Mouse (Mus musculus) heart, embryonic 13.5 days (tissue): ENCODE data around the gene Zc2hc1b. TPM values are rescaled to one million over a fixed set of nuclear protein-coding genes. Genes with fewer than 3 reads are reported as not detected.
A peak's percentile ranks its signal among the peaks of the same experiment; 100 is the strongest.

Source experiments
- ATAC-seq: fragments of 200-750 bp; cut with Nextera tagmentation; 2 replicates; pipeline ENCODE4 v1.8.0; 2017; ENCODE audit warnings: moderate TSS enrichment; ENCODE audit not compliant: insufficient number of reproducible peaks, low FRiP score, low TSS enrichment; ENCODE audit errors: extremely low read depth
- H3K27ac ChIP-seq: fragments of 300-500 bp; sonication (generic); replicated peaks from 2 replicates; pipeline ENCODE4 v1.5.1; 2015; ENCODE audit warnings: moderate library complexity, mild to moderate bottlenecking, inconsistent platforms
- H3K27me3 ChIP-seq: fragments of 300-500 bp; sonication (generic); replicated peaks from 2 replicates; pipeline ENCODE4 v1.6.1; 2015; ENCODE audit warnings: mild to moderate bottlenecking, inconsistent platforms
- H3K36me3 ChIP-seq: fragments of 300-500 bp; sonication (generic); 2 replicates; pipeline ENCODE4 v1.6.1; 2015; ENCODE audit warnings: mild to moderate bottlenecking, inconsistent platforms
- H3K4me1 ChIP-seq: fragments of 300-500 bp; sonication (generic); 2 replicates; pipeline ENCODE4 v1.6.1; 2015; ENCODE audit warnings: inconsistent platforms
- H3K4me2 ChIP-seq: fragments of 300-500 bp; sonication (generic); 2 replicates; pipeline ENCODE4 v1.6.1; 2015; ENCODE audit warnings: inconsistent platforms, mild to moderate bottlenecking, moderate library complexity
- H3K4me3 ChIP-seq: fragments of 300-500 bp; sonication (generic); 2 replicates; pipeline ENCODE4 v1.5.1; 2015; ENCODE audit warnings: moderate library complexity, mild to moderate bottlenecking, inconsistent platforms
- H3K9ac ChIP-seq: fragments of 300-500 bp; sonication (generic); 2 replicates; pipeline ENCODE4 v1.6.1; 2015; ENCODE audit warnings: inconsistent platforms, mild to moderate bottlenecking, moderate library complexity
- H3K9me3 ChIP-seq: fragments of 300-500 bp; sonication (generic); 2 replicates; pipeline ENCODE4 v1.6.1; 2016; ENCODE audit warnings: inconsistent platforms
- WGBS: fragments of 180-500 bp; shearing (Covaris S2); methylation state at CpG from one replicate; pipeline ENCODE4 v1.1.7; 2015; ENCODE audit warnings: mixed read lengths; 5-methylcytosine and 5-hydroxymethylcytosine counted together
- polyA plus RNA-seq: library from polyadenylated mRNA; unstranded; fragments of >200 nt; fragmentation: Nextera tagmentation; extraction: Ambion mirVana; gene quantifications from 2 replicates; pipeline ENCODE4 v1.2.1, GENCODE M21; 2015

The Zc2hc1b gene
- polyA plus RNA-seq, 1 experiment from 2014 or later, result not detected

DNA sequence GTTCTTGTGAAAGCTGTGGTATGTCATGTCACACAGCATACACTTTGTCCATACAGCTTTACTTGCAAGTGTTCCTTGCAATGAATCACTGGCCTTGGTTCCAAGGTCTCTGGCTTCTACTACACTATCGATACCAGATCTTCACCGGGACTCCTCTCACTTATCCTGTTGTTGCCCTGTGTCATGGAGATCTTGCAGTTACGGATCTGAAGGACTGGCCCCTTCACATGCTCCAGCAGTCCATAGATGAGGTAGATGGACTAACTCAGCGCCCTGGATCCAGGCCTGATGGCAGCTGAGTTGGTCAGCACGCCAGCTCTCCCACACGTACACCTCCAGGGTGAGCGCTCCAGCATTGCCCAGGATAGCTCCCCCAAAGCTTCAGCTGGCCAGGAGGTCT is 42.5 kb downstream of the Zc2hc1b start:
- Histone ChIP-seq H3K9me3 (no peaks in the 10 kb centered on the region), H3K36me3 (peaks cover 7% of the 10 kb centered on the region; the same call in 1 of the 2 replicates), H3K4me1 (0 out of 2 replicates have a peak, but pooled peaks cover 5% of the 10 kb centered on the region), H3K27ac (no peak overlapping the region), H3K9ac (no peak overlapping the region), H3K27me3 (no peaks in the 10 kb centered on the region), H3K4me3 (no peak overlapping the region), H3K4me2 (no peak overlapping the region)
- no peak for ATAC-seq
- 91% methylated on average over 7 of the region's 7 CpGs for WGBS

DNA sequence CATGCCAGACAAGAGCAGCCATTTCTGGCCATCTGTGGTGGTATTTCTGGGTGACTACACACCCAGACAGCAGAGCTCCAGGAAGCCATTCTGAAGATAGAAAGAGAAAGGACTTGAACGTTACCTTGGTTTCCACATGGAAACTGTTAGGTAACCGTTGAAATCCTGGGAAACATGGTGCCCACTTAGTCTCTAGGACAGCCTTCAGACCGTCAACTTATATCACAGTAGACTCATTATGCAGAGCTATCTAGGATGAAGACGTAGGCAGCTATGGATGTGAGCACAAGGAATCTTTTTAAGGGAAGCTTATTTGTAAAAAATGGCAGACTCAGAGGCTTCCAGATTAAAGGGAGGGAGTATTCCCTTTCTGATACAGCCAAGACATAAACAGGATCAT is 44.0 kb downstream of the Zc2hc1b start:
- Histone ChIP-seq H3K27me3 (no peaks in the 10 kb centered on the region), H3K36me3 (peaks cover 18% of the 10 kb centered on the region), H3K9me3 (no peaks in the 10 kb centered on the region), H3K27ac (no peak overlapping the region), H3K4me2 (no peak overlapping the region), H3K4me3 (no peak overlapping the region), H3K9ac (no peak overlapping the region), H3K4me1 (0 out of 2 replicates have a peak, but pooled peaks cover 5% of the 10 kb centered on the region)
- 74% methylated on average over 4 of the region's 4 CpGs for WGBS
- ATAC-seq, result no peak

- H3K4me2 ChIP-seq, result no peak overlapping the region
- H3K27me3 ChIP-seq, result no peaks in the 10 kb centered on the region
- no peaks in the 10 kb centered on the region for H3K4me1 ChIP-seq
- H3K27ac ChIP-seq, result no peak overlapping the region
- no peaks in the 10 kb centered on the region for H3K9me3 ChIP-seq
- H3K36me3 ChIP-seq, result peaks cover 73% of the 10 kb centered on the region
- no peak overlapping the region for H3K9ac ChIP-seq
- no peak overlapping the region for H3K4me3 ChIP-seq
- WGBS, result 81% methylated on average over 7 of the region's 7 CpGs
- no peak for ATAC-seq
Observed at GRCm38 (mm10) chr10:13127946-13128345, 49.9 kb downstream of the Zc2hc1b start.

GRCm38 (mm10) chr10:13127335-13127734 is 50.5 kb downstream of the Zc2hc1b start:
- H3K4me2 ChIP-seq, result no peak overlapping the region
- H3K27ac ChIP-seq, result no peak overlapping the region
- 74% methylated on average over 13 of the region's 13 CpGs for WGBS
- no peak for ATAC-seq
- no peaks in the 10 kb centered on the region for H3K27me3 ChIP-seq
- H3K36me3 ChIP-seq, result peaks cover 73% of the 10 kb centered on the region
- H3K9ac ChIP-seq, result no peak overlapping the region
- no peaks in the 10 kb centered on the region for H3K4me1 ChIP-seq
- H3K4me3 ChIP-seq, result no peak overlapping the region
- no peaks in the 10 kb centered on the region for H3K9me3 ChIP-seq

GRCm38 (mm10) chr10:13125811-13126210 is 52.0 kb downstream of the Zc2hc1b start:
- ATAC-seq, result no peak
- H3K36me3 ChIP-seq, result peaks cover 80% of the 10 kb centered on the region
- H3K27me3 ChIP-seq, result no peaks in the 10 kb centered on the region
- peaks cover 5% of the 10 kb centered on the region; the same call in 1 of the 2 replicates for H3K4me1 ChIP-seq
- no peak overlapping the region for H3K4me2 ChIP-seq
- 48% methylated on average over 3 of the region's 3 CpGs for WGBS
- no peak overlapping the region for H3K9ac ChIP-seq
- H3K9me3 ChIP-seq, result no peaks in the 10 kb centered on the region
- no peak overlapping the region for H3K27ac ChIP-seq
- no peak overlapping the region for H3K4me3 ChIP-seq

GRCm38 (mm10) chr10:13119300-13119699 is 58.5 kb downstream of the Zc2hc1b start:
- peaks cover 66% of the 10 kb centered on the region for H3K36me3 ChIP-seq
- peak overlapping the region; percentile 90; the same call in 1 of the 2 replicates for H3K27ac ChIP-seq
- H3K4me3 ChIP-seq, result no peak overlapping the region
- H3K4me2 ChIP-seq, result no peak overlapping the region
- no peak overlapping the region for H3K9ac ChIP-seq
- no peak for ATAC-seq
- H3K4me1 ChIP-seq, result peaks cover 58% of the 10 kb centered on the region
- 33% methylated on average over 2 of the region's 2 CpGs for WGBS
- H3K9me3 ChIP-seq, result no peaks in the 10 kb centered on the region
- no peaks in the 10 kb centered on the region for H3K27me3 ChIP-seq

GRCm38 (mm10) chr10:13118770-13119102 is 59.1 kb downstream of the Zc2hc1b start:
- ATAC-seq, result no peak
- WGBS, result 55% methylated on average over 5 of the region's 5 CpGs
- Histone ChIP-seq H3K27me3 (no peaks in the 10 kb centered on the region), H3K9ac (no peak overlapping the region), H3K4me2 (no peak overlapping the region), H3K27ac (peak overlapping the region; percentile 90; the same call in 1 of the 2 replicates), H3K4me3 (no peak overlapping the region), H3K9me3 (no peaks in the 10 kb centered on the region), H3K4me1 (peaks cover 60% of the 10 kb centered on the region), H3K36me3 (peaks cover 66% of the 10 kb centered on the region)

DNA sequence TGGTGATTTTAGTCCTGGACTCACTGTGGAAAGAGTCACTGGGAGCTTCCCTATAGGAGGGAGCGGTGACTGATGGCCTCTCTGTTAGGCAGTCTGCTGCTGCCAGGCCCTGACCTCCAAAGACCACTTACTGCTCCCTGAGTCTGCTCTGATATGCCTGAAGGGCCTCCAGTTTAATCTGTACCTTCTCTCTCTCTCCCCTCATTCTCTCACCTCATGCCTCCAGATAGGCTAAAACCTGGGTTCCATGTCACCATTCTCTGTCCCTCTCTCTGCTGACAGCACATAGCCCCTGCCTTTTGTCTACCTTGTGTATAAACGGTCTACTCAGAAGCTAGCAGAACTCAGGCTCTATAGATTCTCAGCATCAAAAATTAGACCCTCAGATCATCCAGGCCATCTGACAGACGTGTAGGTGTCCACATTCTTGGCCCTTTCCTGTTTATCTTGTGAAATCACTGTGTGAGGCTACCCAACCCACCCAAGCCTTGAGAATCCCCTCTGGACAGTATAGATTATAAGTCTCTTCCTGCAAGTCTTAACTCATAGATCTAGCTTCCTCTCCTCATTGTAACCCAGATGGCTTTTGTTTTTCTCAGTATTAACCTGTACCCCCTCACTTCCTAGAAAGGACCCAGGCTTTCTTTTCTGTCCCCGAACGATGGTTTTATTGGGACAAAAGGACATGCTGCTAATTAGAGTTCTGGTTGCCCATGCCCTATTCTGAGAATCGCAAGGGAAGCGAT is 59.6 kb downstream of the Zc2hc1b start:
- Histone ChIP-seq H3K9me3 (no peaks in the 10 kb centered on the region), H3K9ac (no peak overlapping the region), H3K27ac (peak overlapping the region; percentile 90), H3K27me3 (no peaks in the 10 kb centered on the region), H3K4me1 (peaks cover 62% of the 10 kb centered on the region), H3K36me3 (peaks cover 64% of the 10 kb centered on the region), H3K4me3 (no peak overlapping the region), H3K4me2 (no peak overlapping the region)
- WGBS, result 55% methylated on average over 7 of the region's 7 CpGs
- ATAC-seq, result no peak

- H3K36me3 ChIP-seq, result peaks cover 72% of the 10 kb centered on the region
- H3K27ac ChIP-seq, result peak overlapping the region; percentile 90
- no peaks in the 10 kb centered on the region for H3K27me3 ChIP-seq
- H3K4me3 ChIP-seq, result no peak overlapping the region
- peak; percentile 19; the same call in 1 of the 2 replicates for ATAC-seq
- 25% methylated on average over 9 of the region's 9 CpGs for WGBS
- no peaks in the 10 kb centered on the region for H3K9me3 ChIP-seq
- H3K9ac ChIP-seq, result peak overlapping the region; percentile 51; the same call in 1 of the 2 replicates
- H3K4me1 ChIP-seq, result peaks cover 74% of the 10 kb centered on the region
- peak overlapping the region; percentile 13 for H3K4me2 ChIP-seq
Observed at GRCm38 (mm10) chr10:13116706-13117665, 60.8 kb downstream of the Zc2hc1b start.

- WGBS, result 67% methylated on average over 4 of the region's 4 CpGs
- peak overlapping the region; percentile 49; the same call in 1 of the 2 replicates for H3K27ac ChIP-seq
- H3K4me1 ChIP-seq, result peaks cover 77% of the 10 kb centered on the region
- no peak for ATAC-seq
- H3K9ac ChIP-seq, result no peak overlapping the region
- no peak overlapping the region for H3K4me3 ChIP-seq
- H3K9me3 ChIP-seq, result no peaks in the 10 kb centered on the region
- no peaks in the 10 kb centered on the region for H3K27me3 ChIP-seq
- peaks cover 57% of the 10 kb centered on the region for H3K36me3 ChIP-seq
- H3K4me2 ChIP-seq, result no peak overlapping the region
Observed at GRCm38 (mm10) chr10:13115030-13115429, 62.8 kb downstream of the Zc2hc1b start.

DNA sequence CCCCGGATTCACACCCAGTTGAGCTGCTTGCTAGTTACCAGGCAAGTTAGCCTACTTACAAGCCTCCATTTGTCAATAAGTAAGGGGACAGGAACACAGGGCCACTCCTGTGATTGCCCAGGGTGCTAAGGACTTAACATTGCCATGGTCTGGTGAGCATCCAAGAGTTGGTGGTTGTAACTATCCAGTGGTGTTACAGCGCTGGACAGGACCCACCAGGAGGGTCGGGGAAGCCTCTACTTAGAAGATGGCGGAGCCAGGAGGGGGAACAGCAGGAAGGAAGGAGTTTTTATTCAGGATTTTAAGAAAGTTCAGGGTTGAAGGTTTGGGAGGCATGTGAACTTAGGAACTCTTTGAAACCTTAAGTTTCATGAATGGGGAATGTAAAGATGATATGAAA is 64.2 kb downstream of the Zc2hc1b start:
- peaks cover 85% of the 10 kb centered on the region for H3K4me1 ChIP-seq
- H3K27me3 ChIP-seq, result no peaks in the 10 kb centered on the region
- no peak for ATAC-seq
- H3K4me3 ChIP-seq, result no peak overlapping the region
- peaks cover 55% of the 10 kb centered on the region for H3K36me3 ChIP-seq
- H3K27ac ChIP-seq, result no peak overlapping the region
- no peaks in the 10 kb centered on the region for H3K9me3 ChIP-seq
- H3K4me2 ChIP-seq, result no peak overlapping the region
- WGBS, result 79% methylated on average over 4 of the region's 4 CpGs
- H3K9ac ChIP-seq, result no peak overlapping the region
